ENCODE assay signal across 24 mouse cellular contexts in the genomic region with DNA sequence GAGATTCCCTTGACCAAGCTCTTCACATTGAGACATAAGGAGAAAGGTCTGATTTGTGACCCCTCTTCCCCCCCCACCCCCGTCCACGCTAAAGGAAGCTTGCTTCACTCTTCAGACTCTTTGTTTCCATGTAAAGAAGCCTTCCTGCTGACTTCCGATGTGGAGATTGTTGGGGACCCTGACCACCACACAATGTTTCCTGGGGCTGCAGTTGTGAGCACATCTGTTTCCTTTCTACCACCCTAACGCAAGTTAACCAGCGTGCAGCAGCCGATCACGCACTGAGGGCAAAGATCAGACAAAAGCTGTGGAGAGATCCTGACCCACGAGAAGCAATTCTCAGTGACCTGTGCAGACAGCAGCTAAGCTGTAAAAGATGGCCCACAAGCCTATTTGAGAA. TPM values are rescaled to one million over a fixed set of nuclear protein-coding genes. Genes with fewer than 3 reads are reported as not detected.
A peak's percentile ranks its signal among the peaks of the same experiment; 100 is the strongest.
DNase-seq lines count a peak whose midpoint lies in the region; ATAC-seq and TF ChIP-seq lines count a peak whose summit lies in the region.
"Had no signal": no experiment of that assay in that cellular context is flagged by ENCODE, and none has a peak within 500 bp of the region (broad histone marks: within the 10 kb centered on the region; RNA-seq: fewer than 3 reads in every experiment).

No protein-coding gene starts in this region.

- no peaks in the 10 kb centered on the region for H3K27me3 ChIP-seq in lung, embryonic 14.5 days (ENCODE audit: insufficient read depth, low read length)
- H3K27me3 ChIP-seq: embryonic facial prominence, embryonic 15.5 days; intestine, embryonic 15.5 days; limb, embryonic 15.5 days; neural tube, embryonic 12.5 days had no signal

- no peaks in the 10 kb centered on the region for H3K4me1 ChIP-seq in lung, embryonic 14.5 days (ENCODE audit: insufficient read depth)
- H3K4me1 ChIP-seq: intestine, embryonic 15.5 days; limb, embryonic 15.5 days; neural tube, embryonic 12.5 days had no signal

- no peak overlapping the region for H3K27ac ChIP-seq in lung, embryonic 14.5 days (ENCODE audit: low read depth)
- H3K27ac ChIP-seq: embryonic facial prominence, embryonic 15.5 days; forebrain, embryonic 10.5 days; hindbrain, embryonic 14.5 days; intestine, embryonic 15.5 days; neural tube, embryonic 12.5 days had no signal

- no peaks in the 10 kb centered on the region for H3K36me3 ChIP-seq in lung, embryonic 14.5 days (ENCODE audit: insufficient read depth)
- H3K36me3 ChIP-seq: embryonic facial prominence, embryonic 15.5 days; forebrain, embryonic 10.5 days; intestine, embryonic 15.5 days; limb, embryonic 15.5 days; neural tube, embryonic 12.5 days had no signal

- H3K9me3 ChIP-seq in lung, embryonic 14.5 days (ENCODE audit: low read depth, low read length): no peaks in the 10 kb centered on the region
- H3K9me3 ChIP-seq: embryonic facial prominence, embryonic 15.5 days; forebrain, embryonic 10.5 days; intestine, embryonic 15.5 days; limb, embryonic 15.5 days; neural tube, embryonic 12.5 days had no signal

- H3K4me2 ChIP-seq in lung, embryonic 14.5 days: no peak overlapping the region
- H3K4me2 ChIP-seq: embryonic facial prominence, embryonic 15.5 days; heart, embryonic 11.5 days; hindbrain, embryonic 14.5 days; intestine, embryonic 15.5 days; limb, embryonic 15.5 days; midbrain, embryonic 11.5 days; neural tube, embryonic 12.5 days had no signal

- no peak overlapping the region for H3K9ac ChIP-seq in lung, embryonic 14.5 days
- H3K9ac ChIP-seq: embryonic facial prominence, embryonic 15.5 days; hindbrain, embryonic 14.5 days; intestine, embryonic 15.5 days; limb, embryonic 15.5 days; neural tube, embryonic 12.5 days had no signal

- DNase-seq in lung, embryonic 14.5 days: peak; percentile 10
- DNase-seq in lung, postnatal 10 days: no peak
- DNase-seq in embryo, embryonic 11 days: peak; percentile 34
- peak; percentile 49 for DNase-seq in mesoderm, embryonic 11.5 days (ENCODE audit: low read depth, low spot score)
- no peak for DNase-seq in cerebellum, postnatal 36 days
- DNase-seq in urinary bladder, postnatal 4 days (ENCODE audit: low spot score in 2 of 2): no peak
- DNase-seq: adrenal gland, postnatal 10 days; cerebellum, adult 11 months; cerebellum, postnatal 25 days; heart, postnatal 10 days; lung, postnatal 36 days; right cerebral cortex, adult 18-20 months had no signal

- no peak overlapping the region for H3K4me3 ChIP-seq in lung, embryonic 14.5 days (ENCODE audit: low read depth, low read length)
- H3K4me3 ChIP-seq: embryonic facial prominence, embryonic 15.5 days; forebrain, embryonic 10.5 days; intestine, embryonic 15.5 days; limb, embryonic 15.5 days; neural tube, embryonic 12.5 days had no signal

- no peak for TF ChIP-seq CTCF in lung, embryonic 14.5 days (IDR thresholded peaks at IDR 0.05; ENCODE audit: low read depth)

- 47% methylated on average over 8 of the region's 8 CpGs for WGBS in lung, embryonic 14.5 days

- no peak for ATAC-seq in lung, embryonic 14.5 days (ENCODE audit: insufficient read depth)
- ATAC-seq in hematopoietic stem cell, adult 5-6 weeks (replicated peaks in 1 of 2; ENCODE audit: insufficient read depth in 1 of 2, low FRiP score in 2 of 2, low TSS enrichment in 1 of 2, low read depth in 1 of 2, poor library complexity in 2 of 2, severe bottlenecking in 2 of 2): peak; percentile 29 to 71; a peak in 3 of 4 replicates
- ATAC-seq: intestine, embryonic 15.5 days had no signal

RNA-seq across cellular contexts. Expression of a gene that starts 24.8 kb away (rescaled TPM):
- polyA plus RNA-seq in lung, embryonic 14.5 days (2014; fragmentation: Nextera tagmentation; extraction: Ambion mirVana): 0.14 and 0.35 TPM in 2 replicates
- total RNA-seq in hematopoietic stem cell, adult 5-6 weeks (2017): not detected in 2 replicates
- total RNA-seq: layer of hippocampus, adult 18-20 months; left cerebral cortex, postnatal 25 days; monocyte, adult 5-6 weeks had no signal
- polyA plus RNA-seq: forebrain, embryonic 10.5 days had no signal

RNA-seq across cellular contexts. Expression of a gene that starts 54.2 kb away (rescaled TPM):
- 14.3 and 14.6 TPM in 2 replicates for polyA plus RNA-seq in lung, embryonic 14.5 days (2014; fragmentation: Nextera tagmentation; extraction: Ambion mirVana)
- 10.6 and 12.2 TPM in 2 replicates for total RNA-seq in hematopoietic stem cell, adult 5-6 weeks (2017)
- total RNA-seq: monocyte, adult 5-6 weeks had no signal

Comparison
In these comparisons a context has a peak if more than half of its experiments do, and no peak if none do; other contexts are left out.
1. DNase-seq: peak in lung, embryonic 14.5 days (single experiment), embryo, embryonic 11 days (single experiment) and mesoderm, embryonic 11.5 days (single experiment); none in lung, postnatal 10 days (single experiment), cerebellum, postnatal 36 days (0 of 2) and urinary bladder, postnatal 4 days (0 of 2).